Mouse (Mus musculus) embryonic fibroblast, embryonic 13.5 days (primary cell): ENCODE data around the gene Dgki.

Experiments
- CTCF ChIP-seq: IDR thresholded peaks from 2 replicates; pipeline ENCODE4 v1.5.1; 2011; ENCODE audit warnings: mild to moderate bottlenecking, control low read depth, low read length, moderate library complexity, borderline replicate concordance; ENCODE audit not compliant: insufficient read depth
- POLR2A ChIP-seq: IDR thresholded peaks from 2 replicates; pipeline ENCODE4 v1.6.1; 2011; ENCODE audit warnings: low read depth, mild to moderate bottlenecking, control low read depth, low read length, moderate library complexity

GRCm38 (mm10) chr6:36835351-36835750, 464.6 kb downstream of the Dgki start:
- TF ChIP-seq POLR2A (no peak), CTCF (no peak)
